Mouse (Mus musculus): Measurements from ENCODE around the gene Ipo4. TPM values are rescaled to one million over a fixed set of nuclear protein-coding genes. Genes with fewer than 3 reads are reported as not detected.

Ipo4 gene
- polyA plus RNA-seq, 1 experiment from 2014 or later = 21.4 TPM

Other genes starting within 250 kb of the Ipo4 start
- 35.7 TPM for gene Dhrs4, start 157.2 kb downstream of the Ipo4 start, polyA plus RNA-seq (2014; fragmentation: Illumina TruSeq; extraction: RNeasy Lipid Tissue Mini Kit (QIAGEN cat#74804); ENCODE audit: insufficient read depth, low read depth, low replicate concordance)
- 0.28 TPM for gene Carmil3, start 145.3 kb downstream of the Ipo4 start, polyA plus RNA-seq (2014; fragmentation: Illumina TruSeq; extraction: RNeasy Lipid Tissue Mini Kit (QIAGEN cat#74804); ENCODE audit: insufficient read depth, low read depth, low replicate concordance)
- not detected for gene Cpne6, start 125.5 kb downstream of the Ipo4 start, polyA plus RNA-seq (2014; fragmentation: Illumina TruSeq; extraction: RNeasy Lipid Tissue Mini Kit (QIAGEN cat#74804); ENCODE audit: insufficient read depth, low read depth, low replicate concordance)
- not detected for gene Nrl, start 111.0 kb downstream of the Ipo4 start, polyA plus RNA-seq (2014; fragmentation: Illumina TruSeq; extraction: RNeasy Lipid Tissue Mini Kit (QIAGEN cat#74804); ENCODE audit: insufficient read depth, low read depth, low replicate concordance)
- gene Pck2, start 95.7 kb downstream of the Ipo4 start, polyA plus RNA-seq (2014; fragmentation: Illumina TruSeq; extraction: RNeasy Lipid Tissue Mini Kit (QIAGEN cat#74804); ENCODE audit: insufficient read depth, low read depth, low replicate concordance) = 18.9 TPM
- 65.2 TPM for gene Dcaf11, start 76.0 kb downstream of the Ipo4 start, polyA plus RNA-seq (2014; fragmentation: Illumina TruSeq; extraction: RNeasy Lipid Tissue Mini Kit (QIAGEN cat#74804); ENCODE audit: insufficient read depth, low read depth, low replicate concordance)
- gene A730061H03Rik, start 75.6 kb downstream of the Ipo4 start, polyA plus RNA-seq (2014; fragmentation: Illumina TruSeq; extraction: RNeasy Lipid Tissue Mini Kit (QIAGEN cat#74804); ENCODE audit: insufficient read depth, low read depth, low replicate concordance) = not detected
- 2.2 TPM for gene Fitm1, start 60.3 kb downstream of the Ipo4 start, polyA plus RNA-seq (2014; fragmentation: Illumina TruSeq; extraction: RNeasy Lipid Tissue Mini Kit (QIAGEN cat#74804); ENCODE audit: insufficient read depth, low read depth, low replicate concordance)
- 221 TPM for gene Psme1, start 57.8 kb downstream of the Ipo4 start, polyA plus RNA-seq (2014; fragmentation: Illumina TruSeq; extraction: RNeasy Lipid Tissue Mini Kit (QIAGEN cat#74804); ENCODE audit: insufficient read depth, low read depth, low replicate concordance)
- 18.4 TPM for gene Emc9, start 50.7 kb downstream of the Ipo4 start, polyA plus RNA-seq (2014; fragmentation: Illumina TruSeq; extraction: RNeasy Lipid Tissue Mini Kit (QIAGEN cat#74804); ENCODE audit: insufficient read depth, low read depth, low replicate concordance)
- 255 TPM for gene Psme2, start 44.8 kb downstream of the Ipo4 start, polyA plus RNA-seq (2014; fragmentation: Illumina TruSeq; extraction: RNeasy Lipid Tissue Mini Kit (QIAGEN cat#74804); ENCODE audit: insufficient read depth, low read depth, low replicate concordance)
- 18.9 TPM for gene Rnf31, start 44.2 kb downstream of the Ipo4 start, polyA plus RNA-seq (2014; fragmentation: Illumina TruSeq; extraction: RNeasy Lipid Tissue Mini Kit (QIAGEN cat#74804); ENCODE audit: insufficient read depth, low read depth, low replicate concordance)
- gene Irf9, start 32.4 kb downstream of the Ipo4 start, polyA plus RNA-seq (2014; fragmentation: Illumina TruSeq; extraction: RNeasy Lipid Tissue Mini Kit (QIAGEN cat#74804); ENCODE audit: insufficient read depth, low read depth, low replicate concordance) = 29.5 TPM
- gene Rec8, start 17.9 kb downstream of the Ipo4 start, polyA plus RNA-seq (2014; fragmentation: Illumina TruSeq; extraction: RNeasy Lipid Tissue Mini Kit (QIAGEN cat#74804); ENCODE audit: insufficient read depth, low read depth, low replicate concordance) = 6.0 TPM
- gene Gm49378, start 1.9 kb upstream of the Ipo4 start, polyA plus RNA-seq (2014; fragmentation: Illumina TruSeq; extraction: RNeasy Lipid Tissue Mini Kit (QIAGEN cat#74804); ENCODE audit: insufficient read depth, low read depth, low replicate concordance) = 0.34 TPM
- 41.1 TPM for gene Tm9sf1, start 7.8 kb upstream of the Ipo4 start, polyA plus RNA-seq (2014; fragmentation: Illumina TruSeq; extraction: RNeasy Lipid Tissue Mini Kit (QIAGEN cat#74804); ENCODE audit: insufficient read depth, low read depth, low replicate concordance)
- 0.25 TPM for gene Tssk4, start 14.2 kb upstream of the Ipo4 start, polyA plus RNA-seq (2014; fragmentation: Illumina TruSeq; extraction: RNeasy Lipid Tissue Mini Kit (QIAGEN cat#74804); ENCODE audit: insufficient read depth, low read depth, low replicate concordance)
- gene Mdp1, start 24.6 kb upstream of the Ipo4 start, polyA plus RNA-seq (2014; fragmentation: Illumina TruSeq; extraction: RNeasy Lipid Tissue Mini Kit (QIAGEN cat#74804); ENCODE audit: insufficient read depth, low read depth, low replicate concordance) = 36.9 TPM
- gene Gmpr2, start 36.0 kb upstream of the Ipo4 start, polyA plus RNA-seq (2014; fragmentation: Illumina TruSeq; extraction: RNeasy Lipid Tissue Mini Kit (QIAGEN cat#74804); ENCODE audit: insufficient read depth, low read depth, low replicate concordance) = 17.9 TPM
- gene Nedd8, start 36.2 kb upstream of the Ipo4 start, polyA plus RNA-seq (2014; fragmentation: Illumina TruSeq; extraction: RNeasy Lipid Tissue Mini Kit (QIAGEN cat#74804); ENCODE audit: insufficient read depth, low read depth, low replicate concordance) = 225 TPM
- 11.0 TPM for gene Tinf2, start 45.9 kb upstream of the Ipo4 start, polyA plus RNA-seq (2014; fragmentation: Illumina TruSeq; extraction: RNeasy Lipid Tissue Mini Kit (QIAGEN cat#74804); ENCODE audit: insufficient read depth, low read depth, low replicate concordance)
- gene Tgm1, start 78.0 kb upstream of the Ipo4 start, polyA plus RNA-seq (2014; fragmentation: Illumina TruSeq; extraction: RNeasy Lipid Tissue Mini Kit (QIAGEN cat#74804); ENCODE audit: insufficient read depth, low read depth, low replicate concordance) = 1.7 TPM
- gene Rabggta, start 86.3 kb upstream of the Ipo4 start, polyA plus RNA-seq (2014; fragmentation: Illumina TruSeq; extraction: RNeasy Lipid Tissue Mini Kit (QIAGEN cat#74804); ENCODE audit: insufficient read depth, low read depth, low replicate concordance) = 15.4 TPM
- 57.6 TPM for gene Dhrs1, start 109.7 kb upstream of the Ipo4 start, polyA plus RNA-seq (2014; fragmentation: Illumina TruSeq; extraction: RNeasy Lipid Tissue Mini Kit (QIAGEN cat#74804); ENCODE audit: insufficient read depth, low read depth, low replicate concordance)
- 9.1 TPM for gene Nop9, start 109.7 kb upstream of the Ipo4 start, polyA plus RNA-seq (2014; fragmentation: Illumina TruSeq; extraction: RNeasy Lipid Tissue Mini Kit (QIAGEN cat#74804); ENCODE audit: insufficient read depth, low read depth, low replicate concordance)
- gene Cideb, start 122.5 kb upstream of the Ipo4 start, polyA plus RNA-seq (2014; fragmentation: Illumina TruSeq; extraction: RNeasy Lipid Tissue Mini Kit (QIAGEN cat#74804); ENCODE audit: insufficient read depth, low read depth, low replicate concordance) = 2.0 TPM
- gene Ltb4r2, start 125.5 kb upstream of the Ipo4 start, polyA plus RNA-seq (2014; fragmentation: Illumina TruSeq; extraction: RNeasy Lipid Tissue Mini Kit (QIAGEN cat#74804); ENCODE audit: insufficient read depth, low read depth, low replicate concordance) = 0.17 TPM
- 3.9 TPM for gene Ltb4r1, start 130.0 kb upstream of the Ipo4 start, polyA plus RNA-seq (2014; fragmentation: Illumina TruSeq; extraction: RNeasy Lipid Tissue Mini Kit (QIAGEN cat#74804); ENCODE audit: insufficient read depth, low read depth, low replicate concordance)
- 32.6 TPM for gene Adcy4, start 148.1 kb upstream of the Ipo4 start, polyA plus RNA-seq (2014; fragmentation: Illumina TruSeq; extraction: RNeasy Lipid Tissue Mini Kit (QIAGEN cat#74804); ENCODE audit: insufficient read depth, low read depth, low replicate concordance)
- 7.7 TPM for gene Ripk3, start 152.9 kb upstream of the Ipo4 start, polyA plus RNA-seq (2014; fragmentation: Illumina TruSeq; extraction: RNeasy Lipid Tissue Mini Kit (QIAGEN cat#74804); ENCODE audit: insufficient read depth, low read depth, low replicate concordance)
- 7.2 TPM for gene Nfatc4, start 187.2 kb upstream of the Ipo4 start, polyA plus RNA-seq (2014; fragmentation: Illumina TruSeq; extraction: RNeasy Lipid Tissue Mini Kit (QIAGEN cat#74804); ENCODE audit: insufficient read depth, low read depth, low replicate concordance)
- gene Nynrin, start 218.1 kb upstream of the Ipo4 start, polyA plus RNA-seq (2014; fragmentation: Illumina TruSeq; extraction: RNeasy Lipid Tissue Mini Kit (QIAGEN cat#74804); ENCODE audit: insufficient read depth, low read depth, low replicate concordance) = 2.9 TPM
- 0.04 TPM for gene Cbln3, start 248.4 kb upstream of the Ipo4 start, polyA plus RNA-seq (2014; fragmentation: Illumina TruSeq; extraction: RNeasy Lipid Tissue Mini Kit (QIAGEN cat#74804); ENCODE audit: insufficient read depth, low read depth, low replicate concordance)
- 10.6 TPM for gene Khnyn, start 249.0 kb upstream of the Ipo4 start, polyA plus RNA-seq (2014; fragmentation: Illumina TruSeq; extraction: RNeasy Lipid Tissue Mini Kit (QIAGEN cat#74804); ENCODE audit: insufficient read depth, low read depth, low replicate concordance)